Mouse (Mus musculus) hindbrain, embryonic 16.5 days (tissue): ENCODE measurements at regions not wholly inside any gene's neighbourhood (a gene's known extent, or its start where the extent isn't known, plus 50 kb on each side); places are given as distances from the start of the nearest gene placed in this dataset.

Experiments
- ATAC-seq: fragments of 200-750 bp; cut with Nextera tagmentation; 2 replicates; pipeline ENCODE4 v1.8.0; 2017; ENCODE audit warnings: moderate TSS enrichment, moderate library complexity
- H3K27ac ChIP-seq: fragments of 300-500 bp; sonication (generic); 2 replicates; pipeline ENCODE4 v1.5.1; 2014; ENCODE audit warnings: low read depth, mild to moderate bottlenecking, control low read depth, low read length, moderate library complexity
- H3K27me3 ChIP-seq: fragments of 300-500 bp; sonication (generic); replicated peaks from 2 replicates; pipeline ENCODE4 v1.6.1; 2014; ENCODE audit warnings: low read length; ENCODE audit not compliant: control insufficient read depth, insufficient read depth
- H3K36me3 ChIP-seq: fragments of 300-500 bp; sonication (generic); 2 replicates; pipeline ENCODE4 v1.6.1; 2014; ENCODE audit warnings: mild to moderate bottlenecking, low read length, moderate library complexity, mixed read lengths; ENCODE audit not compliant: control insufficient read depth, insufficient read depth
- H3K4me1 ChIP-seq: fragments of 300-500 bp; sonication (generic); 2 replicates; pipeline ENCODE4 v1.6.1; 2014; ENCODE audit warnings: low read depth, low read length; ENCODE audit not compliant: control insufficient read depth, insufficient read depth
- H3K4me2 ChIP-seq: fragments of 300-500 bp; sonication (generic); 2 replicates; pipeline ENCODE4 v1.6.1; 2014; ENCODE audit warnings: mild to moderate bottlenecking, low read length, control low read depth, moderate library complexity
- H3K4me3 ChIP-seq: fragments of 300-500 bp; sonication (generic); 2 replicates; pipeline ENCODE4 v1.5.1; 2014; ENCODE audit warnings: mild to moderate bottlenecking, low read length, control low read depth, moderate library complexity
- H3K9ac ChIP-seq: fragments of 300-500 bp; sonication (generic); 2 replicates; pipeline ENCODE4 v1.6.1; 2014; ENCODE audit warnings: low read depth, mild to moderate bottlenecking, control low read depth, low read length, moderate library complexity
- H3K9me3 ChIP-seq: fragments of 300-500 bp; sonication (generic); 2 replicates; pipeline ENCODE4 v1.6.1; 2014; ENCODE audit warnings: mild to moderate bottlenecking, low read length, moderate library complexity; ENCODE audit not compliant: control insufficient read depth
- WGBS: fragments of 180-500 bp; shearing (Covaris S2); extraction: QIAGEN DNeasy Blood & Tissue Kit; methylation state at CpG from one replicate; pipeline ENCODE4 v1.1.7; 2014; 5-methylcytosine and 5-hydroxymethylcytosine counted together

- H3K36me3 ChIP-seq = no peaks in the 10 kb centered on the region
- no peak overlapping the region for H3K27ac ChIP-seq
- no peaks in the 10 kb centered on the region for H3K27me3 ChIP-seq
- WGBS = 91% methylated on average over 1 of the region's 1 CpGs
- H3K4me1 ChIP-seq = peaks cover 3% of the 10 kb centered on the region; the same call in 1 of the 2 replicates
- no peak overlapping the region for H3K9ac ChIP-seq
- ATAC-seq = no peak
- H3K4me3 ChIP-seq = no peak overlapping the region
- H3K4me2 ChIP-seq = no peak overlapping the region
- H3K9me3 ChIP-seq = no peaks in the 10 kb centered on the region
Measured at GRCm38 (mm10) chr16:85743022-85743421, 59.9 kb downstream of the Adamts1 start.

- Histone ChIP-seq H3K9me3 (no peaks in the 10 kb centered on the region), H3K27me3 (no peaks in the 10 kb centered on the region), H3K4me1 (no peaks in the 10 kb centered on the region), H3K4me2 (no peak overlapping the region), H3K27ac (no peak overlapping the region), H3K4me3 (no peak overlapping the region), H3K36me3 (no peaks in the 10 kb centered on the region), H3K9ac (no peak overlapping the region)
- WGBS = 70% methylated on average over 2 of the region's 2 CpGs
- no peak for ATAC-seq
Measured at GRCm38 (mm10) chr16:85738606-85739195, 64.2 kb downstream of the Adamts1 start.

- 76% methylated on average over 2 of the region's 2 CpGs for WGBS
- ATAC-seq = no peak
- H3K9me3 ChIP-seq = no peaks in the 10 kb centered on the region
- H3K27me3 ChIP-seq = no peaks in the 10 kb centered on the region
- no peak overlapping the region for H3K4me3 ChIP-seq
- no peaks in the 10 kb centered on the region for H3K4me1 ChIP-seq
- no peak overlapping the region for H3K27ac ChIP-seq
- H3K9ac ChIP-seq = no peak overlapping the region
- no peak overlapping the region for H3K4me2 ChIP-seq
- no peaks in the 10 kb centered on the region for H3K36me3 ChIP-seq
Measured at GRCm38 (mm10) chr16:85728026-85728425, 74.9 kb downstream of the Adamts1 start.

- Histone ChIP-seq H3K4me1 (no peaks in the 10 kb centered on the region), H3K9me3 (no peaks in the 10 kb centered on the region), H3K27me3 (no peaks in the 10 kb centered on the region), H3K27ac (no peak overlapping the region), H3K9ac (no peak overlapping the region), H3K4me3 (no peak overlapping the region), H3K4me2 (no peak overlapping the region), H3K36me3 (no peaks in the 10 kb centered on the region)
- no peak for ATAC-seq
- 55% methylated on average over 2 of the region's 2 CpGs for WGBS
Measured at GRCm38 (mm10) chr16:85721968-85722367, 80.9 kb downstream of the Adamts1 start.

GRCm38 (mm10) chr16:85712291-85712690 is 90.6 kb downstream of the Adamts1 start:
- Histone ChIP-seq H3K36me3 (no peaks in the 10 kb centered on the region), H3K9me3 (no peaks in the 10 kb centered on the region), H3K27ac (no peak overlapping the region), H3K27me3 (no peaks in the 10 kb centered on the region), H3K4me1 (no peaks in the 10 kb centered on the region), H3K4me2 (no peak overlapping the region), H3K4me3 (no peak overlapping the region), H3K9ac (no peak overlapping the region)
- ATAC-seq = no peak
- 93% methylated on average over 3 of the region's 3 CpGs for WGBS

GRCm38 (mm10) chr16:85704254-85705020 is 98.5 kb downstream of the Adamts1 start:
- Histone ChIP-seq H3K4me2 (no peak overlapping the region), H3K36me3 (no peaks in the 10 kb centered on the region), H3K27ac (no peak overlapping the region), H3K4me3 (no peak overlapping the region), H3K9ac (no peak overlapping the region), H3K27me3 (no peaks in the 10 kb centered on the region), H3K9me3 (no peaks in the 10 kb centered on the region), H3K4me1 (no peaks in the 10 kb centered on the region)
- WGBS = 87% methylated on average over 9 of the region's 9 CpGs
- no peak for ATAC-seq

GRCm38 (mm10) chr16:85702889-85703480 is 99.9 kb downstream of the Adamts1 start:
- Histone ChIP-seq H3K9ac (no peak overlapping the region), H3K4me3 (no peak overlapping the region), H3K4me2 (no peak overlapping the region), H3K27ac (no peak overlapping the region), H3K27me3 (no peaks in the 10 kb centered on the region), H3K9me3 (no peaks in the 10 kb centered on the region), H3K36me3 (no peaks in the 10 kb centered on the region), H3K4me1 (no peaks in the 10 kb centered on the region)
- 81% methylated on average over 2 of the region's 2 CpGs for WGBS
- no peak for ATAC-seq

- Histone ChIP-seq H3K9ac (no peak overlapping the region), H3K4me1 (no peaks in the 10 kb centered on the region), H3K4me3 (no peak overlapping the region), H3K4me2 (no peak overlapping the region), H3K27ac (no peak overlapping the region), H3K36me3 (no peaks in the 10 kb centered on the region), H3K27me3 (no peaks in the 10 kb centered on the region), H3K9me3 (no peaks in the 10 kb centered on the region)
- 83% methylated on average over 4 of the region's 4 CpGs for WGBS
- ATAC-seq = no peak
Measured at GRCm38 (mm10) chr16:85699329-85699728, 103.6 kb downstream of the Adamts1 start.

GRCm38 (mm10) chr16:85682721-85683120 is 120.2 kb downstream of the Adamts1 start:
- 65% methylated on average over 2 of the region's 2 CpGs for WGBS
- no peaks in the 10 kb centered on the region for H3K9me3 ChIP-seq
- no peak overlapping the region for H3K4me3 ChIP-seq
- H3K27ac ChIP-seq = no peak overlapping the region
- H3K4me2 ChIP-seq = no peak overlapping the region
- ATAC-seq = no peak
- H3K4me1 ChIP-seq = no peaks in the 10 kb centered on the region
- H3K9ac ChIP-seq = no peak overlapping the region
- H3K27me3 ChIP-seq = no peaks in the 10 kb centered on the region
- H3K36me3 ChIP-seq = no peaks in the 10 kb centered on the region
